Mouse (Mus musculus): ENCODE data around the gene Irf3.

- TF ChIP-seq POLR2A (IDR thresholded peaks at IDR 0.05; ENCODE audit: borderline replicate concordance, control insufficient read depth, low read depth, low read length) (no peak), CTCF (IDR thresholded peaks at IDR 0.05; ENCODE audit: control insufficient read depth, insufficient read depth, low read length) (no peak)
Measured at GRCm38 (mm10) chr7:44951960-44952359, 45.5 kb upstream of the Irf3 start.

Measured in bone marrow, adult 2 months (tissue).